Mouse (Mus musculus) kidney, postnatal 0 days (tissue): ENCODE results near the gene Limk2. TPM values are rescaled to one million over a fixed set of nuclear protein-coding genes. Genes with fewer than 3 reads are reported as not detected.
A peak's percentile ranks its signal among the peaks of the same experiment; 100 is the strongest.

Source experiments
- ATAC-seq: fragments of 200-750 bp; cut with Nextera tagmentation; replicated peaks from 2 replicates; pipeline ENCODE4 v1.8.0; 2017; ENCODE audit warnings: low read depth, moderate number of reproducible peaks, moderate TSS enrichment, moderate library complexity; ENCODE audit not compliant: low FRiP score
- DNase-seq: peaks from one replicate; pipeline ENCODE4 v3.0.0-alpha.2; 2016; ENCODE audit warnings: low spot score
- H3K27ac ChIP-seq: fragments of 300-500 bp; sonication (generic); 2 replicates; pipeline ENCODE4 v1.5.1; 2014; ENCODE audit warnings: mild to moderate bottlenecking
- H3K27me3 ChIP-seq: fragments of 300-500 bp; sonication (generic); 2 replicates; pipeline ENCODE4 v1.6.1; 2014; ENCODE audit warnings: low read length, mixed read lengths; ENCODE audit not compliant: insufficient read depth
- H3K36me3 ChIP-seq: fragments of 300-500 bp; sonication (generic); 2 replicates; pipeline ENCODE4 v1.6.1; 2014; ENCODE audit warnings: low read length, mixed read lengths; ENCODE audit not compliant: insufficient read depth
- H3K4me1 ChIP-seq: fragments of 300-500 bp; sonication (generic); replicated peaks from 2 replicates; pipeline ENCODE4 v1.6.1; 2014; ENCODE audit warnings: antibody characterized with exemption, low read length, mixed read lengths; ENCODE audit not compliant: insufficient read depth
- H3K4me2 ChIP-seq: fragments of 300-500 bp; sonication (generic); 2 replicates; pipeline ENCODE4 v1.6.1; 2014; ENCODE audit warnings: mild to moderate bottlenecking, low read length, moderate library complexity, mixed read lengths
- H3K4me3 ChIP-seq: fragments of 300-500 bp; sonication (generic); replicated peaks from 2 replicates; pipeline ENCODE4 v1.5.1; 2014; ENCODE audit warnings: low read depth, low read length
- H3K9ac ChIP-seq: fragments of 300-500 bp; sonication (generic); 2 replicates; pipeline ENCODE4 v1.6.1; 2014; ENCODE audit warnings: low read depth, low read length
- H3K9me3 ChIP-seq: fragments of 300-500 bp; sonication (generic); replicated peaks from 2 replicates; pipeline ENCODE4 v1.6.1; 2016; ENCODE audit warnings: low read length, inconsistent platforms, mixed read lengths
- CTCF ChIP-seq: IDR thresholded peaks from 2 replicates; pipeline ENCODE4 v1.5.1; 2016; ENCODE audit warnings: antibody characterized with exemption, low read depth, mild to moderate bottlenecking, moderate library complexity
- WGBS: fragments of 180-500 bp; shearing (Covaris S2); extraction: QIAGEN DNeasy Blood & Tissue Kit; methylation state at CpG from one replicate; pipeline ENCODE4 v1.1.7; 2014; 5-methylcytosine and 5-hydroxymethylcytosine counted together
- polyA plus RNA-seq: library from polyadenylated mRNA; unstranded; fragments of >200 nt; fragmentation: Nextera tagmentation; extraction: Ambion mirVana; gene quantifications from 2 replicates; pipeline ENCODE4 v1.2.1, GENCODE M21; 2015

Limk2 gene
- polyA plus RNA-seq, 1 experiment from 2014 or later: 28.8 TPM

GRCm38 (mm10) chr11:3330991-3331750 is 77.8 kb downstream of the Limk2 start:
- Histone ChIP-seq H3K4me3 (peak overlapping the region; percentile 44), H3K4me2 (peak overlapping the region; percentile 94), H3K27ac (peak overlapping the region; percentile 74), H3K4me1 (peaks cover 5% of the 10 kb centered on the region), H3K9me3 (no peaks in the 10 kb centered on the region), H3K27me3 (no peaks in the 10 kb centered on the region), H3K36me3 (no peaks in the 10 kb centered on the region), H3K9ac (peak overlapping the region; percentile 65)
- no peak for TF ChIP-seq CTCF
- ATAC-seq: no peak
- WGBS: 2% methylated on average over 14 of the region's 14 CpGs
- peak; percentile 44 for DNase-seq

GRCm38 (mm10) chr11:3330566-3330965 is 78.4 kb downstream of the Limk2 start:
- Histone ChIP-seq H3K27me3 (no peaks in the 10 kb centered on the region), H3K4me2 (peak overlapping the region; percentile 94), H3K4me1 (peaks cover 5% of the 10 kb centered on the region), H3K27ac (peak overlapping the region; percentile 74), H3K9me3 (no peaks in the 10 kb centered on the region), H3K4me3 (peak overlapping the region; percentile 44), H3K9ac (peak overlapping the region; percentile 65), H3K36me3 (no peaks in the 10 kb centered on the region)
- peak; percentile 63 for TF ChIP-seq CTCF
- ATAC-seq: peak; percentile 29; the same call in 1 of the 2 replicates
- WGBS: under 1% methylated on average over 9 of the region's 9 CpGs
- peak; percentile 93 for DNase-seq

- ATAC-seq (no peak), DNase-seq (peak; percentile 10)
- Histone ChIP-seq H3K9ac (peak within 1 kb of the TSS; percentile 65), H3K4me3 (peak within 1 kb of the TSS; percentile 44), H3K27ac (peak within 1 kb of the TSS; percentile 74), H3K36me3 (no peaks in the 10 kb centered on the region), H3K27me3 (no peaks in the 10 kb centered on the region), H3K4me1 (peaks cover 5% of the 10 kb centered on the region), H3K9me3 (no peaks in the 10 kb centered on the region), H3K4me2 (peak within 1 kb of the TSS; percentile 94)
- TF ChIP-seq CTCF: no peak
Measured at GRCm38 (mm10) chr11:3329891-3330451, 79.0 kb downstream of the Limk2 start, which contains the start of gene Pik3ip1. Gene Pik3ip1 (plus strand): TSS chr11:3330401.

- no peak overlapping the region for H3K9ac ChIP-seq
- 74% methylated on average over 11 of the region's 11 CpGs for WGBS
- no peak for TF ChIP-seq CTCF
- no peaks in the 10 kb centered on the region for H3K36me3 ChIP-seq
- no peak overlapping the region for H3K4me2 ChIP-seq
- H3K4me3 ChIP-seq: no peak overlapping the region
- H3K27ac ChIP-seq: no peak overlapping the region
- no peaks in the 10 kb centered on the region for H3K9me3 ChIP-seq
- ATAC-seq: no peak
- H3K4me1 ChIP-seq: peaks cover 5% of the 10 kb centered on the region
- no peaks in the 10 kb centered on the region for H3K27me3 ChIP-seq
- no peak for DNase-seq
Measured at GRCm38 (mm10) chr11:3328806-3329775, 79.9 kb downstream of the Limk2 start.

- no peak for DNase-seq
Measured at GRCm38 (mm10) chr11:3328271-3328670, 80.7 kb downstream of the Limk2 start.

GRCm38 (mm10) chr11:3318286-3318685 is 90.7 kb downstream of the Limk2 start:
- TF ChIP-seq CTCF: no peak
- no peaks in the 10 kb centered on the region for H3K27me3 ChIP-seq
- H3K9me3 ChIP-seq: no peaks in the 10 kb centered on the region
- ATAC-seq (no peak), DNase-seq (no peak)
- H3K4me2 ChIP-seq: no peak overlapping the region
- H3K4me1 ChIP-seq: no peaks in the 10 kb centered on the region
- 82% methylated on average over 3 of the region's 3 CpGs for WGBS
- H3K36me3 ChIP-seq: no peaks in the 10 kb centered on the region
- H3K4me3 ChIP-seq: no peak overlapping the region
- H3K9ac ChIP-seq: no peak overlapping the region
- H3K27ac ChIP-seq: no peak overlapping the region

More at GRCm38 (mm10) chr11:3328271-3328670, 80.7 kb downstream of the Limk2 start:
- Histone ChIP-seq H3K36me3 (no peaks in the 10 kb centered on the region), H3K27me3 (no peaks in the 10 kb centered on the region), H3K4me1 (peaks cover 5% of the 10 kb centered on the region), H3K4me3 (no peak overlapping the region), H3K9me3 (no peaks in the 10 kb centered on the region), H3K9ac (no peak overlapping the region), H3K27ac (no peak overlapping the region), H3K4me2 (no peak overlapping the region)
- no peak for ATAC-seq
- 74% methylated on average over 5 of the region's 5 CpGs for WGBS
- 0 out of 2 replicates have a peak, but pooled peaks have one; percentile 20 for TF ChIP-seq CTCF
